Mouse (Mus musculus) bone marrow, adult 2 months (tissue): Measurements from ENCODE around the gene Tipin.

Experiments
- CTCF ChIP-seq: fragments of 200-500 bp; IDR thresholded peaks from 2 replicates; pipeline ENCODE4 v1.5.1; 2011; ENCODE audit warnings: low read length, control low read depth; ENCODE audit not compliant: control insufficient read depth, insufficient read depth
- POLR2A ChIP-seq: fragments of 200-500 bp; IDR thresholded peaks from 2 replicates; pipeline ENCODE4 v1.6.1; 2011; ENCODE audit warnings: low read depth, mild to moderate bottlenecking, control low read depth, low read length, borderline replicate concordance; ENCODE audit not compliant: control insufficient read depth

- TF ChIP-seq POLR2A (no peak), CTCF (no peak)
These were observed 66.0 kb downstream of the Tipin start for GRCm38 (mm10) chr9:64347377-64347776.
